31 mouse cellular contexts compared by ENCODE assay signal in the genomic region with DNA sequence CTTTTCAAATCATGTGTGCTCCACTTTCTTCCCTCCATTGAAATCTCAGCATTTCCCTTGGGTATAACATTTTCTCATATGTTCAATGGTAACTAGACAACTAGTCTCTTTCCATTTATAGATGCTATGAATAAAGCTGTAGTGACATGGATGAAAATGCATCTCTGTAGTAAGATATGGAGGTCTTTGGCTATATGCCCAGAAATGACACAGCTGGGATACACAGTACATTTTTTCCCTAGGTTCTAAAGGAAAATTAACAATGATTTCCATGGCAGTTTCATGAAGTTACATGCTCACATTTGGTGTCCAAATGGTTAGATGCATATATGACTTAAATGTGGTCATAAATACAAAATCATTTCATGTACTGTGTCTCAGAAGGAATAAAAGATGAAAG.
"Had no signal": no experiment of that assay in that cellular context is flagged by ENCODE, and none has a peak within 500 bp of the region (broad histone marks: within the 10 kb centered on the region; RNA-seq: fewer than 3 reads in every experiment).

No protein-coding gene starts in this region.

- H3K4me3 ChIP-seq: left cerebral cortex, adult 2 months; limb, embryonic 10.5 days; limb, embryonic 12.5 days; limb, embryonic 13.5 days; limb, embryonic 15.5 days; liver, embryonic 12.5 days; liver, embryonic 13.5 days; liver, embryonic 15.5 days; lung, embryonic 15.5 days; megakaryocyte, embryonic 14.5 days; midbrain, embryonic 10.5 days; midbrain, embryonic 12.5 days; midbrain, embryonic 13.5 days; midbrain, embryonic 15.5 days; myocyte had no signal

- DNase-seq: left cerebral cortex, postnatal 4 days; liver; liver, embryonic 13.5 days; liver, postnatal 0 days; lung, adult 18-20 months; lung, adult 2 months; lung, postnatal 10 days; lung, postnatal 14 days; lung, postnatal 36 days; lung, postnatal 4 days; midbrain, embryonic 14.5 days had no signal

- H3K9me3 ChIP-seq: liver, embryonic 15.5 days; megakaryocyte, embryonic 14.5 days had no signal

- H3K4me1 ChIP-seq: limb, embryonic 10.5 days; limb, embryonic 12.5 days; limb, embryonic 13.5 days; limb, embryonic 15.5 days; liver, embryonic 12.5 days; liver, embryonic 13.5 days; liver, embryonic 15.5 days; lung, embryonic 15.5 days; megakaryocyte, embryonic 14.5 days; midbrain, embryonic 10.5 days; midbrain, embryonic 12.5 days; midbrain, embryonic 13.5 days; midbrain, embryonic 15.5 days had no signal

- H3K27ac ChIP-seq: left cerebral cortex, adult 2 months; limb, embryonic 10.5 days; limb, embryonic 12.5 days; limb, embryonic 13.5 days; limb, embryonic 15.5 days; liver, embryonic 12.5 days; liver, embryonic 13.5 days; liver, embryonic 14.5 days; liver, embryonic 15.5 days; lung, embryonic 15.5 days; macrophage; midbrain, embryonic 10.5 days; midbrain, embryonic 12.5 days; midbrain, embryonic 13.5 days; midbrain, embryonic 15.5 days had no signal

- H3K36me3 ChIP-seq: limb, embryonic 10.5 days; limb, embryonic 12.5 days; limb, embryonic 13.5 days; limb, embryonic 15.5 days; liver, embryonic 12.5 days; liver, embryonic 13.5 days; liver, embryonic 15.5 days; lung, embryonic 15.5 days; midbrain, embryonic 10.5 days; midbrain, embryonic 12.5 days; midbrain, embryonic 13.5 days had no signal

- H3K9ac ChIP-seq: limb, embryonic 12.5 days; limb, embryonic 13.5 days; limb, embryonic 15.5 days; liver, embryonic 12.5 days; liver, embryonic 13.5 days; liver, embryonic 14.5 days; liver, embryonic 15.5 days; liver, postnatal 0 days; lung, embryonic 15.5 days; midbrain, embryonic 12.5 days; midbrain, embryonic 13.5 days; midbrain, embryonic 15.5 days had no signal

- H3K4me2 ChIP-seq: limb, embryonic 12.5 days; limb, embryonic 13.5 days; limb, embryonic 15.5 days; liver, embryonic 11.5 days; liver, embryonic 12.5 days; liver, embryonic 13.5 days; liver, embryonic 15.5 days; lung, embryonic 15.5 days; midbrain, embryonic 11.5 days; midbrain, embryonic 12.5 days; midbrain, embryonic 13.5 days; midbrain, embryonic 15.5 days had no signal

- H3K27me3 ChIP-seq: limb, embryonic 12.5 days; limb, embryonic 13.5 days; limb, embryonic 15.5 days; liver, embryonic 12.5 days; liver, embryonic 13.5 days; liver, embryonic 15.5 days; lung, embryonic 15.5 days; megakaryocyte, embryonic 14.5 days; midbrain, embryonic 12.5 days; midbrain, embryonic 13.5 days; midbrain, embryonic 15.5 days had no signal

- ATAC-seq: liver, embryonic 12.5 days; liver, postnatal 0 days; lung, postnatal 0 days; midbrain, embryonic 13.5 days; midbrain, embryonic 15.5 days; midbrain, embryonic 16.5 days had no signal
